10 mouse cellular contexts compared by ENCODE assay signal in the genomic region with DNA sequence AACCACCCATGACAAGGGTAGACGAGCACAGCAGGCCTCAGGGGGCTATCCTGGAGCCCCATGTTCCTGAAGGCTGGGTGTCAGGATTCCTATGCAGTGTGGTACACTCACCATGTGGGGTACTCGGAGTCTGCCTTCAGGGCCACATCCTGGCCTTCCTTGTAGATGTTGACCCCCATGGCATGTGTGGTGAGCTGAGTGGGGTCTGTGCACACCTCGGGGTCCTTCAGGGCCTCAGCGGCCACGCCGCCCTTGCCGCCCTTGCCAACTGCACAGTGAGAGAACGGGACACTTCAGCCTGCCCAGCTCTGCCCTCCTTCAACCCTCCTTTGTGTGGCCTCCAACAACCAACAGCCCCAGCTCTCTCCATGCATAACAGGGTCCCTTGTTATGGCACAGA. TPM values are rescaled to one million over a fixed set of nuclear protein-coding genes. Genes with fewer than 3 reads are reported as not detected.
A peak's percentile ranks its signal among the peaks of the same experiment; 100 is the strongest.
DNase-seq lines count a peak whose midpoint lies in the region; ATAC-seq lines count a peak whose summit lies in the region.
"Had no signal": no experiment of that assay in that cellular context is flagged by ENCODE, and none has a peak within 500 bp of the region (broad histone marks: within the 10 kb centered on the region; RNA-seq: fewer than 3 reads in every experiment).

No protein-coding gene starts in this region.

- WGBS in heart, embryonic 16.5 days = 92% methylated on average over 8 of the region's 8 CpGs
- 98% methylated on average over 8 of the region's 8 CpGs for WGBS in embryonic facial prominence, embryonic 11.5 days
- 95% methylated on average over 8 of the region's 8 CpGs for WGBS in intestine, embryonic 14.5 days
- 97% methylated on average over 8 of the region's 8 CpGs for WGBS in midbrain, embryonic 16.5 days

- no peaks in the 10 kb centered on the region for H3K27me3 ChIP-seq in heart, embryonic 16.5 days (ENCODE audit: control insufficient read depth, insufficient read depth, low read length)
- no peaks in the 10 kb centered on the region for H3K27me3 ChIP-seq in embryonic facial prominence, embryonic 11.5 days (ENCODE audit: control insufficient read depth, insufficient read depth, low read length)
- H3K27me3 ChIP-seq in intestine, embryonic 14.5 days (replicated peaks; ENCODE audit: control insufficient read depth, insufficient read depth, low read length) = no peaks in the 10 kb centered on the region
- peaks cover 2% of the 10 kb centered on the region; the same call in 1 of the 2 replicates for H3K27me3 ChIP-seq in midbrain, embryonic 16.5 days (ENCODE audit: control insufficient read depth, insufficient read depth, low read depth, low read length)

- peaks cover 10% of the 10 kb centered on the region for H3K4me1 ChIP-seq in heart, embryonic 16.5 days (ENCODE audit: control insufficient read depth, insufficient read depth, low read length)
- no peaks in the 10 kb centered on the region for H3K4me1 ChIP-seq in embryonic facial prominence, embryonic 11.5 days (ENCODE audit: control insufficient read depth, insufficient read depth, low read length)
- H3K4me1 ChIP-seq in intestine, embryonic 14.5 days (replicated peaks; ENCODE audit: control insufficient read depth, insufficient read depth, low read length) = peaks cover 12% of the 10 kb centered on the region; the same call in 1 of the 2 replicates
- peaks cover 14% of the 10 kb centered on the region for H3K4me1 ChIP-seq in midbrain, embryonic 16.5 days (ENCODE audit: control insufficient read depth, insufficient read depth, low read length)

- H3K36me3 ChIP-seq in heart, embryonic 16.5 days (ENCODE audit: control insufficient read depth, insufficient read depth) = peaks cover 16% of the 10 kb centered on the region
- no peaks in the 10 kb centered on the region for H3K36me3 ChIP-seq in embryonic facial prominence, embryonic 11.5 days (replicated peaks; ENCODE audit: control insufficient read depth, insufficient read depth, low read depth, low read length)
- peaks cover 28% of the 10 kb centered on the region for H3K36me3 ChIP-seq in intestine, embryonic 14.5 days (ENCODE audit: control insufficient read depth, insufficient read depth, low read length)
- H3K36me3 ChIP-seq in midbrain, embryonic 16.5 days (ENCODE audit: control insufficient read depth, insufficient read depth, low read length) = peaks cover 8% of the 10 kb centered on the region; the same call in 1 of the 2 replicates

- H3K9me3 ChIP-seq in heart, embryonic 16.5 days (replicated peaks; ENCODE audit: control insufficient read depth, low read length) = peaks cover 2% of the 10 kb centered on the region
- no peaks in the 10 kb centered on the region for H3K9me3 ChIP-seq in embryonic facial prominence, embryonic 11.5 days (replicated peaks; ENCODE audit: control insufficient read depth, low read length)
- H3K9me3 ChIP-seq in intestine, embryonic 14.5 days (ENCODE audit: control insufficient read depth, low read length) = peaks cover under 1% of the 10 kb centered on the region; the same call in 1 of the 2 replicates
- H3K9me3 ChIP-seq in midbrain, embryonic 16.5 days (replicated peaks; ENCODE audit: control insufficient read depth, low read length, poor library complexity, severe bottlenecking) = 0 out of 2 replicates have a peak, but pooled peaks cover under 1% of the 10 kb centered on the region

- no peak overlapping the region for H3K27ac ChIP-seq in heart, embryonic 16.5 days (ENCODE audit: low read length)
- H3K27ac ChIP-seq in embryonic facial prominence, embryonic 11.5 days (replicated peaks; ENCODE audit: low read depth, low read length) = no peak overlapping the region
- H3K27ac ChIP-seq in intestine, embryonic 14.5 days (ENCODE audit: low read depth) = no peak overlapping the region
- no peak overlapping the region for H3K27ac ChIP-seq in midbrain, embryonic 16.5 days (ENCODE audit: low read length)

- DNase-seq in heart, postnatal 36 days = no peak
- no peak for DNase-seq in embryonic facial prominence, embryonic 11.5 days (ENCODE audit: low spot score)
- DNase-seq in intestine, embryonic 14.5 days (ENCODE audit: low spot score) = no peak
- no peak for DNase-seq in frontal cortex, postnatal 10 days (ENCODE audit: low spot score in 2 of 2)
- no peak for DNase-seq in thymus, postnatal 25 days
- no peak for DNase-seq in embryo, embryonic 10 days (ENCODE audit: low spot score)
- DNase-seq: cerebellum, adult 11-12 months; kidney, adult 8-10 months had no signal

- intact Hi-C loops in heart, postnatal 36 days (cut with DNase I) = no loop called here

- peak overlapping the region; percentile 84 for H3K4me2 ChIP-seq in heart, embryonic 16.5 days (ENCODE audit: low read depth, low read length)
- H3K4me2 ChIP-seq in embryonic facial prominence, embryonic 11.5 days (ENCODE audit: low read depth, low read length) = peak overlapping the region; percentile 48; the same call in 1 of the 2 replicates
- H3K4me2 ChIP-seq in intestine, embryonic 14.5 days (ENCODE audit: low read length) = peak overlapping the region; percentile 71
- peak overlapping the region; percentile 67 for H3K4me2 ChIP-seq in midbrain, embryonic 16.5 days (ENCODE audit: low read length)

- ATAC-seq in heart, embryonic 16.5 days (replicated peaks; ENCODE audit: extremely low read depth, insufficient read depth, low FRiP score) = no peak
- ATAC-seq in embryonic facial prominence, embryonic 11.5 days (replicated peaks; ENCODE audit: insufficient number of reproducible peaks, low FRiP score, low TSS enrichment, low read depth) = no peak
- no peak for ATAC-seq in intestine, embryonic 14.5 days (replicated peaks; ENCODE audit: low FRiP score, low TSS enrichment, low read depth)
- no peak for ATAC-seq in midbrain, embryonic 16.5 days

- peak overlapping the region; percentile 89; the same call in 1 of the 2 replicates for H3K9ac ChIP-seq in heart, embryonic 16.5 days (ENCODE audit: low read length)
- H3K9ac ChIP-seq in embryonic facial prominence, embryonic 11.5 days (replicated peaks; ENCODE audit: low read length) = peak overlapping the region; percentile 27
- peak overlapping the region; percentile 64 for H3K9ac ChIP-seq in intestine, embryonic 14.5 days (ENCODE audit: low read length)
- H3K9ac ChIP-seq in midbrain, embryonic 16.5 days (ENCODE audit: low read depth, low read length) = 0 out of 2 replicates have a peak overlapping the region, but pooled peaks have one; percentile 84

- H3K4me3 ChIP-seq in heart, embryonic 16.5 days (ENCODE audit: low read length) = no peak overlapping the region; the same call in 1 of the 2 replicates
- H3K4me3 ChIP-seq in embryonic facial prominence, embryonic 11.5 days (ENCODE audit: low read depth, low read length) = peak overlapping the region; percentile 2; the same call in 1 of the 2 replicates
- H3K4me3 ChIP-seq in intestine, embryonic 14.5 days (ENCODE audit: low read depth, low read length) = peak overlapping the region; percentile 58
- no peak overlapping the region for H3K4me3 ChIP-seq in midbrain, embryonic 16.5 days (ENCODE audit: low read depth, low read length)

RNA-seq across cellular contexts. Expression of gene Mrpl54, which starts 1.2 kb away (rescaled TPM):
- polyA plus RNA-seq in heart, embryonic 16.5 days (2015; fragmentation: Nextera tagmentation; extraction: Ambion mirVana) = 230 TPM in 2 replicates
- total RNA-seq in heart, postnatal 36 days (2021) = 10 to 100 TPM; 95.2 to 97.4 TPM
- polyA plus RNA-seq in embryonic facial prominence, embryonic 11.5 days (2014; fragmentation: Nextera tagmentation; extraction: Ambion mirVana) = 203 and 205 TPM in 2 replicates
- 253 and 260 TPM in 2 replicates for polyA plus RNA-seq in intestine, embryonic 14.5 days (2014; fragmentation: Nextera tagmentation; extraction: Ambion mirVana)
- polyA plus RNA-seq in midbrain, embryonic 16.5 days (2015; fragmentation: Nextera tagmentation; extraction: Ambion mirVana) = 128 and 130 TPM in 2 replicates

RNA-seq across cellular contexts. Expression of gene Apba3, which starts 1.2 kb away (rescaled TPM):
- polyA plus RNA-seq in heart, embryonic 16.5 days (2015; fragmentation: Nextera tagmentation; extraction: Ambion mirVana) = 62.7 and 63.0 TPM in 2 replicates
- 100 to 1,000 TPM; 102 to 108 TPM for total RNA-seq in heart, postnatal 36 days (2021)
- polyA plus RNA-seq in embryonic facial prominence, embryonic 11.5 days (2014; fragmentation: Nextera tagmentation; extraction: Ambion mirVana) = 35.3 and 41.3 TPM in 2 replicates
- polyA plus RNA-seq in intestine, embryonic 14.5 days (2014; fragmentation: Nextera tagmentation; extraction: Ambion mirVana) = 51.0 and 51.7 TPM in 2 replicates
- 28.8 and 33.8 TPM in 2 replicates for polyA plus RNA-seq in midbrain, embryonic 16.5 days (2015; fragmentation: Nextera tagmentation; extraction: Ambion mirVana)

RNA-seq across cellular contexts. Expression of gene Matk, which starts 12.8 kb away (rescaled TPM):
- 2.6 and 2.7 TPM in 2 replicates for polyA plus RNA-seq in heart, embryonic 16.5 days (2015; fragmentation: Nextera tagmentation; extraction: Ambion mirVana)
- total RNA-seq in heart, postnatal 36 days (2021) = under 1 TPM; 0.39 to 0.41 TPM
- polyA plus RNA-seq in embryonic facial prominence, embryonic 11.5 days (2014; fragmentation: Nextera tagmentation; extraction: Ambion mirVana) = 2.6 and 4.0 TPM in 2 replicates
- 2.5 and 4.1 TPM in 2 replicates for polyA plus RNA-seq in intestine, embryonic 14.5 days (2014; fragmentation: Nextera tagmentation; extraction: Ambion mirVana)
- 43.3 and 67.9 TPM in 2 replicates for polyA plus RNA-seq in midbrain, embryonic 16.5 days (2015; fragmentation: Nextera tagmentation; extraction: Ambion mirVana)

RNA-seq across cellular contexts. Expression of gene Tjp3, which starts 25.8 kb away (rescaled TPM):
- 4.7 and 5.3 TPM in 2 replicates for polyA plus RNA-seq in heart, embryonic 16.5 days (2015; fragmentation: Nextera tagmentation; extraction: Ambion mirVana)
- total RNA-seq in heart, postnatal 36 days (2021) = under 1 TPM in 1 of 2 experiments, not detected in 1; 0.19 TPM
- 2.5 and 3.3 TPM in 2 replicates for polyA plus RNA-seq in embryonic facial prominence, embryonic 11.5 days (2014; fragmentation: Nextera tagmentation; extraction: Ambion mirVana)
- 35.1 and 44.4 TPM in 2 replicates for polyA plus RNA-seq in intestine, embryonic 14.5 days (2014; fragmentation: Nextera tagmentation; extraction: Ambion mirVana)
- polyA plus RNA-seq in midbrain, embryonic 16.5 days (2015; fragmentation: Nextera tagmentation; extraction: Ambion mirVana) = 9.2 and 10.1 TPM in 2 replicates

RNA-seq across cellular contexts. Expression of gene Pip5k1c, which starts 27.2 kb away (rescaled TPM):
- polyA plus RNA-seq in heart, embryonic 16.5 days (2015; fragmentation: Nextera tagmentation; extraction: Ambion mirVana) = 31.3 and 33.2 TPM in 2 replicates
- 10 to 100 TPM; 31.5 to 33.3 TPM for total RNA-seq in heart, postnatal 36 days (2021)
- polyA plus RNA-seq in embryonic facial prominence, embryonic 11.5 days (2014; fragmentation: Nextera tagmentation; extraction: Ambion mirVana) = 41.5 and 46.6 TPM in 2 replicates
- 57.3 and 57.5 TPM in 2 replicates for polyA plus RNA-seq in intestine, embryonic 14.5 days (2014; fragmentation: Nextera tagmentation; extraction: Ambion mirVana)
- 135 and 147 TPM in 2 replicates for polyA plus RNA-seq in midbrain, embryonic 16.5 days (2015; fragmentation: Nextera tagmentation; extraction: Ambion mirVana)

Comparison
In these comparisons a context has a peak if more than half of its experiments do, and no peak if none do; other contexts are left out.
1. H3K4me3 ChIP-seq: peak in embryonic facial prominence, embryonic 11.5 days (single experiment) and intestine, embryonic 14.5 days (single experiment); none in heart, embryonic 16.5 days (single experiment) and midbrain, embryonic 16.5 days (single experiment).
2. H3K9ac ChIP-seq: peak in every context shown above with its lines; median percentile 89 in heart, embryonic 16.5 days; 84 in midbrain, embryonic 16.5 days; 64 in intestine, embryonic 14.5 days; 27 in embryonic facial prominence, embryonic 11.5 days.
3. Peak in every context shown above with its lines, with median percentiles within 50 percentile points of each other: H3K4me2 ChIP-seq.